Mouse (Mus musculus): ENCODE measurements around the gene Gstm3. TPM values are rescaled to one million over a fixed set of nuclear protein-coding genes. Genes with fewer than 3 reads are reported as not detected.
A peak's percentile ranks its signal among the peaks of the same experiment; 100 is the strongest.
"Not testable (repeated sequence)": the region's sequence is repeated elsewhere in the genome, so short reads cannot be mapped to it uniquely, and the experiment has no call there.

Gstm3 gene
- polyA plus RNA-seq, 1 experiment = 159 TPM

DNA sequence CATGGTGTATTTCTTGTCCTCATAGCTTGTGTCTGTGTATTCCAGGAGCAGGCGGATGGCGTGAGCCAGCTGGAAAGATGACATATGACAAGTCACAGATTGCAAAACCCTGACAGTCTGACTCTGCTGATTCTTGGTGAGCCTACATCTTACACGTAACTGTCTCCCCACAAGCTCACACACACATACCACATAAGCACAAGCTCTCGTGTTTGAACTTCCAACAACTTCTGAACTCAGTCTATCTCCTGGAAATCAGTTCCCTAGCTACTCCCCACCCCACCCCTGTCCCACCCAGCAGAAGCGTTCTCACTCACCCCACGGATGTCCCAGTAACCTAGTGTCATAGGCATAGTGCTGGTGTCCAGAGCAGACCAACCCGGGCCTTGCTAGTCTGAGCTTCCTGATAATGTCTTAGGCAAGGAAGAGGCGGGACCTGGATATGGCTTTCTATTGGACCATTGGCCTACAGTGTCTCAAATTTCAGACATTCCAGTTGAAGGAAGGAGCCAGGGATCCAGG, 17.0 kb upstream of the Gstm3 start, which contains the start of gene Gstm2:
Gene Gstm2 (minus strand): TSS at position 413 of the 522 bp plus-strand sequence.
- no peaks in the 10 kb centered on the region for H3K27me3 ChIP-seq (ENCODE audit: control insufficient read depth, insufficient read depth, low read length)
- 29% methylated on average over 8 of the region's 8 CpGs for WGBS
- peaks cover 13% of the 10 kb centered on the region; the same call in 1 of the 2 replicates for H3K4me1 ChIP-seq (ENCODE audit: control insufficient read depth, insufficient read depth, insufficient read length, low read length)
- H3K4me3 ChIP-seq (ENCODE audit: low read depth, low read length) = peak within 1 kb of the TSS; percentile 20; the same call in 1 of the 2 replicates
- no peaks in the 10 kb centered on the region for H3K36me3 ChIP-seq (ENCODE audit: control insufficient read depth, insufficient read depth, low read length)
- no peak within 1 kb of the TSS for H3K27ac ChIP-seq (ENCODE audit: insufficient read depth, low read depth, low read length)
- no peak for TF ChIP-seq POLR2A (IDR thresholded peaks at IDR 0.05; ENCODE audit: low read depth, low read length)

- H3K36me3 ChIP-seq (ENCODE audit: control insufficient read depth, insufficient read depth, low read length); H3K27me3 ChIP-seq (ENCODE audit: control insufficient read depth, insufficient read depth, low read length); H3K27ac ChIP-seq (ENCODE audit: insufficient read depth, low read depth, low read length); H3K4me3 ChIP-seq (ENCODE audit: low read depth, low read length): not testable (repeated sequence)
- 100% methylated on average over 2 of the region's 2 CpGs for WGBS
- peaks cover 20% of the 10 kb centered on the region for H3K4me1 ChIP-seq (ENCODE audit: control insufficient read depth, insufficient read depth, insufficient read length, low read length)
These were observed 16.1 kb upstream of the Gstm3 start for GRCm38 (mm10) chr3:107985141-107985540.

DNA sequence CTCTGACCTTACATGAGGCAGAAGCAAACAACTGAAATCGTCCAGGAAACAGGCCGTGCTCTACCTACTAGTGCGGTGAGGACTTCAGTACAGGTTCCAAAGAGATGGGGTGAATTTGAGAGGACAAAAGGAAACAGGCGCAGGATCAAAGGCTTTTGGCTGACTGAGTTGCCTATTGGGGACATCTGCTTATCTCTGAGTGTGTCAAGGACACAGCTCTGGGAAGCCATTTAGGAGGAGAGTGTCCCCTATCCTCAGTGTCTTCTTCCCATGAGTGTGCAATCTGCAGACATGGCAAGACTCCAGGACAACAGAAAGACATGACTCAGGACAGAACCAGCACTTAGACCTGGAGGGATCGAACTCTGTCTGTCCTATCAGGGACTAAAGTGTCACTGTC, 15.4 kb upstream of the Gstm3 start:
- no peaks in the 10 kb centered on the region for H3K36me3 ChIP-seq (ENCODE audit: control insufficient read depth, insufficient read depth, low read length)
- no peaks in the 10 kb centered on the region for H3K27me3 ChIP-seq (ENCODE audit: control insufficient read depth, insufficient read depth, low read length)
- H3K27ac ChIP-seq (ENCODE audit: insufficient read depth, low read depth, low read length) = no peak overlapping the region
- WGBS = 61% methylated on average over 5 of the region's 5 CpGs
- no peak overlapping the region for H3K4me3 ChIP-seq (ENCODE audit: low read depth, low read length)
- TF ChIP-seq POLR2A (IDR thresholded peaks at IDR 0.05; ENCODE audit: low read depth, low read length) (no peak), CTCF (IDR thresholded peaks at IDR 0.05; ENCODE audit: extremely low read depth, insufficient read length, insufficient replicate concordance, low read depth, low read length) (no peak)
- H3K4me1 ChIP-seq (ENCODE audit: control insufficient read depth, insufficient read depth, insufficient read length, low read length) = peaks cover 22% of the 10 kb centered on the region

- no peak for TF ChIP-seq POLR2A (IDR thresholded peaks at IDR 0.05; ENCODE audit: low read depth, low read length)
- peaks cover 25% of the 10 kb centered on the region for H3K4me1 ChIP-seq (ENCODE audit: control insufficient read depth, insufficient read depth, insufficient read length, low read length)
- no peak overlapping the region for H3K4me3 ChIP-seq (ENCODE audit: low read depth, low read length)
- H3K36me3 ChIP-seq (ENCODE audit: control insufficient read depth, insufficient read depth, low read length) = no peaks in the 10 kb centered on the region
- WGBS = 66% methylated on average over 3 of the region's 3 CpGs
- H3K27me3 ChIP-seq (ENCODE audit: control insufficient read depth, insufficient read depth, low read length) = no peaks in the 10 kb centered on the region
- no peak overlapping the region for H3K27ac ChIP-seq (ENCODE audit: insufficient read depth, low read depth, low read length)
These were observed 14.7 kb upstream of the Gstm3 start for GRCm38 (mm10) chr3:107983771-107984170.

GRCm38 (mm10) chr3:107982726-107983125, 13.6 kb upstream of the Gstm3 start:
- Histone ChIP-seq H3K27ac (ENCODE audit: insufficient read depth, low read depth, low read length) (peak overlapping the region; percentile 62; the same call in 1 of the 2 replicates), H3K36me3 (ENCODE audit: control insufficient read depth, insufficient read depth, low read length) (no peaks in the 10 kb centered on the region), H3K27me3 (ENCODE audit: control insufficient read depth, insufficient read depth, low read length) (no peaks in the 10 kb centered on the region), H3K4me3 (ENCODE audit: low read depth, low read length) (no peak overlapping the region), H3K4me1 (ENCODE audit: control insufficient read depth, insufficient read depth, insufficient read length, low read length) (peaks cover 31% of the 10 kb centered on the region)
- 54% methylated on average over 6 of the region's 6 CpGs for WGBS
- TF ChIP-seq POLR2A (IDR thresholded peaks at IDR 0.05; ENCODE audit: low read depth, low read length) (no peak), CTCF (IDR thresholded peaks at IDR 0.05; ENCODE audit: extremely low read depth, insufficient read length, insufficient replicate concordance, low read depth, low read length) (no peak)

DNA sequence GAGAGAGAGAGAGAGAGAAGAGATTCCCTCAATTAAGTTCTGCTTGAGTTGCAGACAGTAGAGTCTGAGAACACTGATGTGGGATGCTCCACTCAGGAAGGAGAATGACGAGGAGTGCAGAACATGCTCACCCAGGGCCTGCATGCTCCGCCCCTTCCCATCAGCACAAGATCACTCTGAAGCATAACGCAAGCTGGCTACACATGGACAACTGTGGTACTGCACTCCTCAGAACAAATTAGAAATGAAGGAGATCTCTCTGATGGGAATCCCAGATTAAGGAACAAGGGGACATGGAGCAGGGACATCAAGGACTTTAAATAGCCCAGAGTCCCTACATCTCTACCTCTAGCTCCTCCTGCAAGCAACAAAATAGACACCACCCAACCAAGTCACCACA, 12.2 kb upstream of the Gstm3 start:
- H3K4me1 ChIP-seq (ENCODE audit: control insufficient read depth, insufficient read depth, insufficient read length, low read length) = peaks cover 39% of the 10 kb centered on the region
- no peak overlapping the region for H3K27ac ChIP-seq (ENCODE audit: insufficient read depth, low read depth, low read length)
- WGBS = 67% methylated on average over 3 of the region's 3 CpGs
- no peak overlapping the region for H3K4me3 ChIP-seq (ENCODE audit: low read depth, low read length)
- TF ChIP-seq CTCF (IDR thresholded peaks at IDR 0.05; ENCODE audit: extremely low read depth, insufficient read length, insufficient replicate concordance, low read depth, low read length) = no peak
- TF ChIP-seq POLR2A (IDR thresholded peaks at IDR 0.05; ENCODE audit: low read depth, low read length) = no peak
- H3K36me3 ChIP-seq (ENCODE audit: control insufficient read depth, insufficient read depth, low read length) = no peaks in the 10 kb centered on the region
- H3K27me3 ChIP-seq (ENCODE audit: control insufficient read depth, insufficient read depth, low read length) = no peaks in the 10 kb centered on the region

DNA sequence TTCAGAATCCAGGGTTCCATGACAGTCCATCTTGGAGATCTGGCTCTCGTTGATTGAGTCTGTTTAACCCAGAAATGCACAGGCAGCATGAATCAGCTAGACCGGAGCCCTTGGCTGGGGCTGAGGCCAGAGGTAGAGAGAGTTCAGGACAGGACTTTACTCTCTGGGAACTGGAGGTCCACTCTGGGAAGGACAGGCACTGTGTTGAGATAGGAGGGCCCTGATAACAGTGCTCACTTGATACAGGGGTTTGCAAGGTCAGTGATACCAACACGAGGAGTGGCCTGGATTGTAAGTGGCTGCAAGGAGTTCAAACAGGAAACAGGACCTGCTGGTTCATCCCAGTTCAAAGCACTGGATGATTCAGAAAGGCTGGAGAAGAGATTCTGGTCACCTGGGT, 8.6 kb upstream of the Gstm3 start:
- 19% methylated on average over 3 of the region's 3 CpGs for WGBS
- Histone ChIP-seq H3K36me3 (ENCODE audit: control insufficient read depth, insufficient read depth, low read length) (no peaks in the 10 kb centered on the region), H3K4me3 (ENCODE audit: low read depth, low read length) (no peak overlapping the region), H3K27ac (ENCODE audit: insufficient read depth, low read depth, low read length) (peak overlapping the region; percentile 64), H3K27me3 (ENCODE audit: control insufficient read depth, insufficient read depth, low read length) (no peaks in the 10 kb centered on the region), H3K4me1 (ENCODE audit: control insufficient read depth, insufficient read depth, insufficient read length, low read length) (peaks cover 40% of the 10 kb centered on the region)
- no peak for TF ChIP-seq CTCF (IDR thresholded peaks at IDR 0.05; ENCODE audit: extremely low read depth, insufficient read length, insufficient replicate concordance, low read depth, low read length)
- no peak for TF ChIP-seq POLR2A (IDR thresholded peaks at IDR 0.05; ENCODE audit: low read depth, low read length)

DNA sequence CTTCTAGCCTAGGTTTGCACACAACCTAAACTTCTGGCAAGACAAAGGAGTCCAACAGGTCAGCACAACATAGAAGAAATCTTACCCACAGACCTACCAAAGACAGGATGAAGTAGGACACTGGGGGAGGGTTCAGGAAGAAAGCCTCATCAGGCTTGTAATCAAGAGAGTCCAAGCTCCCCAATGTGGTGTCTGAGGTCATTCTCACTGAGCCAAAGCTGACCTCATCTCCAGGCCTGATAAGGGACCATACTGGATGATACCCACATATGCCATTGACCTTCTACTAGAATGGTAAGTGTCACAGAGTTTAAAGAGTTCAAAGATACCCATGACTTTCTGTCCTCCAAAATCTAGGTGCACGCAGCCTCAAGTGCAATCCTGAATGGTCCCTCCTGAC, 5.2 kb upstream of the Gstm3 start:
- H3K4me3 ChIP-seq (ENCODE audit: low read depth, low read length) = no peak overlapping the region
- H3K36me3 ChIP-seq (ENCODE audit: control insufficient read depth, insufficient read depth, low read length) = no peaks in the 10 kb centered on the region
- H3K4me1 ChIP-seq (ENCODE audit: control insufficient read depth, insufficient read depth, insufficient read length, low read length) = peaks cover 35% of the 10 kb centered on the region
- no peaks in the 10 kb centered on the region for H3K27me3 ChIP-seq (ENCODE audit: control insufficient read depth, insufficient read depth, low read length)
- H3K27ac ChIP-seq (ENCODE audit: insufficient read depth, low read depth, low read length) = no peak overlapping the region
- 77% methylated on average over 1 of the region's 1 CpGs for WGBS
- TF ChIP-seq CTCF (IDR thresholded peaks at IDR 0.05; ENCODE audit: extremely low read depth, insufficient read length, insufficient replicate concordance, low read depth, low read length) = no peak
- TF ChIP-seq POLR2A (IDR thresholded peaks at IDR 0.05; ENCODE audit: low read depth, low read length) = no peak

All from small intestine, adult 2 months (tissue).